Mouse (Mus musculus) embryonic fibroblast, embryonic 13.5 days (primary cell): ENCODE measurements around the gene Gm4131.

Source experiments
- CTCF ChIP-seq: IDR thresholded peaks from 2 replicates; pipeline ENCODE4 v1.5.1; 2011; ENCODE audit warnings: mild to moderate bottlenecking, control low read depth, low read length, moderate library complexity, borderline replicate concordance; ENCODE audit not compliant: insufficient read depth
- POLR2A ChIP-seq: IDR thresholded peaks from 2 replicates; pipeline ENCODE4 v1.6.1; 2011; ENCODE audit warnings: low read depth, mild to moderate bottlenecking, control low read depth, low read length, moderate library complexity

- no peak for TF ChIP-seq CTCF
- no peak for TF ChIP-seq POLR2A
These were observed 3.0 kb downstream of the Gm4131 start for GRCm38 (mm10) chr14:62563679-62564078.
